Mouse (Mus musculus) frontal cortex, adult (tissue): ENCODE measurements around the gene Gm9803.
"Not testable (repeated sequence)": the region's sequence is repeated elsewhere in the genome, so short reads cannot be mapped to it uniquely, and the experiment has no call there.

ENCODE experiments used
- ATAC-seq: cut with Nextera tagmentation; 2 replicates; pipeline ENCODE4 v1.9.2; 2017; ENCODE audit warnings: mild to moderate bottlenecking, moderate library complexity, mixed read lengths; ENCODE audit not compliant: low TSS enrichment

The Gm9803 gene

DNA sequence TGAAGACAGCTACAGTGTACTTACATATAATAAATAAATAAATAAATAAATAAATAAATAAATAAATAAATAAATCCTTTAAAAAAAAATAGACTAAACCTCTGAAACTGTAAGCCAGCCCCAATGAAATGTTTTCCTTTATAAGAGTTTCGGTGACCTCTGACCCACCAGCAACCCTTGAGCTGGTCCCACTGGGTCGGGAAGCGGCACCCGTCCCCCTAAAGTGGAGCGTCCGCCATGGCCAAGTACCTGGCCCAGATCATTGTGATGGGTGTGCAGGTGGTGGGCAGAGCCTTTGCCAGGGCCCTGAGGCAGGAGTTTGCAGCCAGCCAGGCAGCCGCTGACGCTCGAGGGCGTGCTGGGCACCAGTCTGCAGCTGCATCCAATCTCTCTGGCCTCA is at the start of gene Gm9803:
TSS of gene Gm9803 (plus strand) at position 154 of the 400 bp plus-strand sequence.
- not testable (repeated sequence) for ATAC-seq

GRCm38 (mm10) chr10:43475376-43475775 is 48.5 kb upstream of the Gm9803 start:
- no peak for ATAC-seq

DNA sequence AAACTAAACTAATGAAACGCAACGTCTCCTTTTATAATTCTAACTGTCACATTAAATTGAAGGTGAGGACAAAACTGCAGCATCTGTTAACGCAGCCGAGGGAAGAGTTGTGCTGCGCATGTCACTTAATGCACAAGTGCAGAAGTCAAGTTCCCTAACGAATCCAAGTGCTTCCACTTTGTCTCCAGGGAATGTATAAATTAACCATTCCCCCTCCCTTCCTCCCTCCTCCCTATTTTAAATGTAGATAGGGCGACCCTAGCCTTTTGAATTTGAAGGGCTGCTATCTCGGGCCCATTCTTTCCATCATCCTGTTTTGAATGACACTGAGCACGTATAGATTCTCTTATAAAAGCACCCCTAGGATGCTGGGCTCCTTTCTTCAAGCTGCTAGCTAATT is 46.4 kb upstream of the Gm9803 start:
- ATAC-seq = no peak

DNA sequence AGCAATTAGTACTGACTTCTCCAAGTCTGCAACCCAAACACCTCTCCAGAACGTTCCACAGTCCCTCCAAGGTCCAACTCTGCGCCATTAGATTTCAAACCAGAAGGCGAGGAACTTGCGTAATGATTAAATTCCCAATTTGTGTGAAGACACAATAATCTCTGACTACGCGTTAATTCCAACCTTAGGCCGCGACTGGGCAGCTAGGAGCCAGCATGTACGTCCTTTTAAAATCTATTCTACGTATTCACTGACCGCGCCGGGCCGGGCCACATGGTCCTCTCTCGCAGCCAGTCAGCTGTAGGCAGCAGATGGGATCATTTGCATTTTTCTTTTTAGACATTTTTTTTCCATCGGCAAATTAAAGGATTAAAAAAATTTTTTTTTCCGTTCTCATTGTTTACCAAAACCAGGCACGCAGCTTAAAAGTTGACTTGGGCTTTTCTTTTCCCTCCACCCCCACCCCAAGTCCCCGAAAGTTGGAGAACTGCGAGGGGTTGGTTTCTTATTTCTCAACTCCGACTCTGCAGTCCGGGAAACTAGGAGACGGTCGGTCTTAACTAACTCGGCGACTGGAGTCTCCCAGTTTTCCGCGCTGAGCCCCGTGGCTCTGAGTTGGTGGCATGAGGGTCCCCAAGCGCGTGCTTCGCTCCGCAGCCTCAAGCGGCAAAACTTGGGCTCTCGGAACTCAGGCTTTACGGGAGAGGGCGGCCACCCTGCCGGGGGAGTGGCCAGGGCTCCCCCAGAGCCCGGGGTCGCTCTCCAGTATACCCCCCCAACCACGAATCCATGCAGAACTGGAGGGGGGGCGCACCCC is 45.8 kb upstream of the Gm9803 start:
- peak; percentile 36; the same call in 1 of the 2 replicates for ATAC-seq

DNA sequence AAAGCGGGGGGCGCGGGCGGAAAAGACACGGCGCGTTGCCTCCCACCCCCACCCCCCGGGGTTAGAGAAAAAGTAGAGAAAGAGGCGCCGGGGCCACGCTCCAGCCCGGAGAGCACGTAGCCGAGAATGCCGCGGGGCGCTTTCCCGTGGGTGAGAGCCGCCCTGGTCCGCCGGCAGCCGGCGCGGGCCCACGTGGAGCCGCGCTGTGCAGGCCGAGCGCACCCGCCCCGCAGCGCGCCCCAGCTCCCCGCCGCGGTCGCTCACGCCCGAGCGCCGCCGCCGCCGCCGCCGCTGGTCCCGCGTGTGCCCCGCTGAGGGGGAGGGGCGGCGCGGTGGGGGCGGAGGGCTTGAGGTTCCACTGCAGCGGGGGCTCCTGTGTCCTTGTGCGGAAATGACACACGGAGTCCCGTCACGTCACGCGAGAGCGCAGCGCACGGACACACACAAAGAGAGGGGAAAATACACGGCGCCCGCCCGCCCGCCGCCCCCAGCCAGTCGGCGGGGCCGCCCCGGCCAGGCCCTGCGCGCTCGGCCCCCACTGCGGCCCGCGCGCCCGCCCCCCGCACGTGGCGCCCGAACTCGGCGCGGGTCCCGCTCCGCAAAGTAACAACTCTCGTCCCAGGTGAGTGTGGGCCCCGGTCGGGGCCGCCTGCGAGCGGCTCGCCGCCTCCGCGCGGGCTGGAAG is 45.0 kb upstream of the Gm9803 start, which contains the start of gene Bend3:
TSS of gene Bend3 (plus strand) at position 81 of the 685 bp plus-strand sequence.
- ATAC-seq = peak; percentile 32

GRCm38 (mm10) chr10:43479436-43480157 is 44.3 kb upstream of the Gm9803 start:
- ATAC-seq = peak; percentile 78

GRCm38 (mm10) chr10:43480227-43480849 is 43.5 kb upstream of the Gm9803 start:
- ATAC-seq = no peak

DNA sequence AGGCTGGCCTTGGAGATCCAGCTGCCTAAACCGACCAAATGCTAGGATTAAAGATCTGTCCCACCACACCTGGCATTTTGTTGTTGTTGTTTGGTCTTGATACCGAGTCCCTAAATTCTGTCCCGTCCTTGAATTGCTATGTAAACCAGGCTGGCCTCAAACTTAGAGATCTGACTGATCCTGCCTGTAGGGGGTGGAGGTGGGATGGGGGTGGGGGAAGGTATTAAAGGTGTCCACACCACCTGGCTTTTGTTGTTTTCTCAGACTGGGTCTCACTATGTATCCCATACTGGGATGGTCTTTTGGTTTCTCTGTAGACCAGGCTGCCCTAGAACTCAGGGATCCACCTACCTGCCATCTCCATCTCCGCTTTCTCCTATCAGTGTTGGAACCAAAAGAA is 42.7 kb upstream of the Gm9803 start:
- no peak for ATAC-seq

- ATAC-seq = no peak
Observed at GRCm38 (mm10) chr10:43482021-43482420, 41.9 kb upstream of the Gm9803 start.

DNA sequence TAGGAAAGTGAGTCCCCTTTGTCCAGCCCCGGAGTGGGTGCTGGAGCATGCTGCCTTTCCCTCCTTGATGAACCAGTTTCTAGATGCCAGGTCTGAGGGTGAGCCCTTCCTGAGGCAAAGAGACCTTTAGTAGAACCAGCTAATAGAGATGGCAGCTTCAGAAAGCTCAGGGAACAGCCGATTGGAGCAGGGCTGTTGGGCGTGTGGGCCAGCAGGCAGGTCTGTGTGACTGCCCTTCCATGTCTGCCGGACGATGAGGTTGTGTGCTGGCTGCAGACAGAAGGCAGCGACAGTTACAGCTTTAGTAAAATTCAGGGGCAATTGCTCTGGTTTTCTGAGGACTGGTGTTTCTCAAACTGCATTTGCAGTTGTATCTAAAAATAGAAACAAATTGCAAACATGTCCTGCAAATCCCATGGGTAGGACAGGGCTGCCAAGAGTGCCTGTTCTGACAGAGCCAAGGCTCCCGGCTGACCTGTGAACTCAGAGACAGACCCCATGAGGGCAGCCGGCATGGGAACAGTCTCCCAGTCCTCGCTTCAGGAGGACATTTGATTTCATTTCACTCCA is 40.4 kb upstream of the Gm9803 start:
- no peak for ATAC-seq

- ATAC-seq = no peak
Observed at GRCm38 (mm10) chr10:43485751-43486268, 38.1 kb upstream of the Gm9803 start.

- ATAC-seq = no peak
Observed at GRCm38 (mm10) chr10:43487441-43488010, 36.4 kb upstream of the Gm9803 start.

DNA sequence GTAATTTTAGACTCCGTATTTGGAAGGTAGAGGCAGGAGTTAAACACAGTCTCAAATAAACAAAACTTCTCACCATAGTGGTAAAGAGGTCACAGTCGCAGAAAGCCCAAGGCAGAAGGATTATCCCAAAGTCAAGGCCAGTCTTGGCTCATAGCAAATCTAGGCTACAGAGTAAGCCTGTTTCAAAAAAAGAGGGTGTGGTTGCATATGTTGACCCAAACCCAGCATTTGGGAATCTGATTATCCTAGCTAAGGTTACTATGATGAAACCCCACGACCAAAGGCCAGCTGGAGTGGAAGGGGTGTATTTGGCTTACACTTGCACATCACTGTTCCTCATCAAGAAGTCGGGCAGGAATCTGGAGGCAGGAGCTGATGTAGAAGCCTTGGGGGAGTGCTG is 35.6 kb upstream of the Gm9803 start:
- no peak for ATAC-seq

- ATAC-seq = no peak
Observed at GRCm38 (mm10) chr10:43489139-43489538, 34.7 kb upstream of the Gm9803 start.

- ATAC-seq = no peak
Observed at GRCm38 (mm10) chr10:43489550-43489949, 34.3 kb upstream of the Gm9803 start.

DNA sequence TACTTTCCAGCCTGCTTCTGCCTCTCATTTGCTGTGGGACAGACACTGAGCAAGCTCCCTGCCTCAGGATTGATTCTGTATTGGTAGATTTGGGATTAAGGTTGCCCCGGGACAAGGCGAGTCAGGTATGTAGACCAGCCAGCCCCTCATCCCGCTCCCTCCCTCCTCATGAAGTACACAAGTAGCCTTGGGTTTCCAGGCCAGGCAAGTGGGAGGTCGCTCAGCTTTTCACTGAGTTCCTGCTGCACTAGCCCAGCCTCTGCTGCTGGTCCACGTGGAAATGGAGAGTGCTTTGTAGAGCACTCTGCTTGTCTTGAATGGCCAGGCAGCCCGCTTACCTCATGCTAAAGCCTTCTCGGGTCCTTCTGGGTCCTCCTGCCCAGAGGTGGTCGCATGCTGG is 33.9 kb upstream of the Gm9803 start:
- ATAC-seq = no peak

GRCm38 (mm10) chr10:43490846-43491245 is 33.0 kb upstream of the Gm9803 start:
- ATAC-seq = no peak

GRCm38 (mm10) chr10:43502599-43502998 is 21.3 kb upstream of the Gm9803 start:
- ATAC-seq = peak; percentile 70

- no peak for ATAC-seq
Observed at GRCm38 (mm10) chr10:43504291-43504690, 19.6 kb upstream of the Gm9803 start.

DNA sequence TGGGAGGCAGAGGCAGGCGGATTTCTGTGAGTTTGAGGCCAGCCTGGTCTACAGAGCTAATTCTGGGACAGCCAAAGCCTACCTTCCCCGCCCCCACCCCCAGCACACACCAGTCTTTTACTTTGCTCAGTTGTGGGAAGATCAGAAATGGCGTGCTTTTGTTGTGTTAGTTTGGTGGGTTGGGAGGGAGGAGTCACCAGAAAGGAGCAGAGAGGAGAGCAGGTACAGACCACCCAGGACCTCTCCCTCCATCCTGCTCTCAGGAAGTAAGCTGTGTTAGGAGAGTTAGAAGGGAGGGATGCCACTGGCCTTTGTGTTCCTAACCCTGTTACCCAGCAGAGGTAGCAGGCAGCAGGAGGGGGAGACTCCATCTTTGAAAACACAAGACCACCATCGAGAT is 16.8 kb upstream of the Gm9803 start:
- no peak for ATAC-seq

- ATAC-seq = no peak
Observed at GRCm38 (mm10) chr10:43509228-43509627, 14.7 kb upstream of the Gm9803 start.
